Mouse (Mus musculus) v-Abl transformed pro-B cells (cell line): ENCODE results near the gene Pigk.

Experiments
- in situ Hi-C, 2 experiments: fragments of 400-800 bp; cut with MboI; formaldehyde crosslinking; loops; one replicate each; pipeline ENCODE4 v1.15.1; 2025; ENCODE audit not compliant: unreplicated experiment in 2 of 2

The Pigk gene

DNA sequence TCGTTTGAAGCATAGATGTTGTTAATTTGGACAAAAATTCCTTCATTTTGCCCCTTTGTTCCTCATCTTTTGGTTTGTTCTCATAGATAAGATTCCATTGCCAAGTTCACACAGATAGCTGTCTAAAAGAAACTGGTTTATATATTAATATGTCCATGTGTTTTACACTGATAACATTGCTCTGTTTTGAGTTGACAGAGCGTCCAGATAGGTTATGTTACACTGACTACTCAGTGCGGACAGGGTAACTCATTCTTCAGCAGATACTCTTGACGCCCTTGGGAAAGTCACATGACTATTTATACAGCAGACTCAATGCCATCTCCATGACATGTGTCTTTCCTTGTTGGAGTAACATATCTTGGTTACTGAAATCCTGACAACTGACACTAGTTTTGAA, 242.9 kb downstream of the Pigk start:
- in situ Hi-C loops: loop anchor here in 1 of 2 experiments (10.0 kb wide), 1 partner anchor 172 kb away; no protein-coding TSS in a partner anchor

DNA sequence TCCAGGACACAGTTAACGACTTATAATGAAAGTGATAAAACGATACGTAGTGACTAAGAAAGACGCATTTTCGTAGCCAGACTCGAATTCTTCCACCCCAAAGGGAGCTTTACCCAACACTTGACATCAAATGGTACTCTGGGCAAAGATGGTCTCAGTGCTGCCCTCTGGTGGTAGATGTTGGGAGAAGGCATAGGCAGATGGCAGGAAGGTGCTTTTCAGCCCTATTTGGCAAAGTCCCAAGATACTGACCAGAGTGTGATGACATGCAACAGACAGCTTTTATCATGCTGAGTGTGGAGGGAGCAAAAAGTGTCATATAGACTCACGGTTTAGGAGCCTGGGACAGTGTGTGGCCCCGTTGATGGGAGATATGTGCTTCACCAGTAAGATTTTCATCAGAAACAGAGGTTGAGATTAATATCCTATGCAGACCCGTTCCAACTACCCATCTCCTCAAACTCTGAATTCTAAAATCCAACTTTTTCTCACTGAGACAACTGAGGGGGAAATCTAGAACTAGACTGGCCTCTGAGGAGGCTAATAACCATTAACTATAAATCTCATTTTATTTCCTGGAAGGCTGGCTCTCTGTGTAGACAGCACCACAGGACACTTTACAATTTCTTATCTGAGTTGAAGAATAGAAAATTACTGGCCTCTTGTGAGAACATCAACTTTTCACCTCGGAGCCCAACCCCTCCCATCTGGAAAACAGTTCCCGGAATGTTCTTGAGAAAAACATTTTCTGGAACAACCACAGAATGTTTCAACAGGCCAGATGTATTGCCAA, 244.7 kb downstream of the Pigk start:
- in situ Hi-C loops: loop anchor here in 1 of 2 experiments (10.0 kb wide), 1 partner anchor 174 kb away; no protein-coding TSS in a partner anchor

DNA sequence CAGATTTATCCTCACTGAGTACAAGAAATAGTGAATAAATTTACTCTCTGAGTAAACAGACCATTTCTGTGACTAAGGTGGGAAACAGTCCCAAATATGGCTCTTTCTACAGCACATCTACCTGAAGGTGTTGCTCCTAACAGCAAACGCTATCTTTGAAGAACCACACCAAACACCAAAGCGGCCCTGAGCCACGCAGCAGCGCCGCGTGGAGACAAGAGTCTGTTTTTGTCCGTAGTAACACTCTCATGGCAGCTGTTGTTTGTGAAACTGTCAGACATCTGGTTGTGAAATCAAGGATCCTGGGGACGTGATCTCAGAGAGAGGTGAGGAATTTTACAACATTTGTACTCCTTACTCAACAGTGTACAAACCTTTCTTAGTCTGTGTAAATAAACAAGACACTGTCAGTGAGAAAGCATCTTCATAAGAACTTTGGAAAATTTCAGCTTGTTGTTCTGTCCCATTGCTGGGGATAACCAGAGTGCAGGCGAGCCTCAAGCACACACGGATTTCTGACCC, 248.0 kb downstream of the Pigk start:
- in situ Hi-C loops: loop anchor here in 1 of 2 experiments (10.0 kb wide), 1 partner anchor 167 kb away; no protein-coding TSS in a partner anchor

DNA sequence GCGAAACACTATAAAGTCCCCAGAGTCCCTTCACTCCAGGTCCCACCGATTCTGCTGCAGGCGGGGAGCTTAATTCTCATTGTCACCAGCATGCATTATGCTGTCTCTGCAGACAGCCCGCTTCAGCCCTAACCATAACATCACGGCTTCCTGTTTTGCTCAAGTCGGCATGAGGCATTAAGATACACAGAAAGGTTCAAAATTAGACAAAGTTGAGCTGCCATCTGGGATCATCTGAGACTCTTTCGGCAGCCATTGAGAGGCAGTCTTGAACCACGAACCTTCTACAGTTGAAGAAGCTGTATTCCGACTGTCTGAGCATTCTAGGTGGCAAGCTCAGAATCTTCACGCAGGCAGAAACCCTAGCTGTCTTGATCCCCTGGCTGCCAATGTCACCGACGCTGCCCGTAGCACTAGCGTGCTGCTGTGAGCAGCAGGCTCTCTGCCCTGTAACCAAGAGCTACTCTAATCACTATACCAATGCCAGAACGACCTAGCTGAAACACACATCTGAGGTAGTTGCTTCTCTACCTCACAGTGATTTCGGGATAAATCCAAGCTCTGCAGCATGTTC, 256.0 kb downstream of the Pigk start:
- in situ Hi-C loops: loop anchor here in 1 of 2 experiments (10.0 kb wide), 1 partner anchor 175 kb away; no protein-coding TSS in a partner anchor

DNA sequence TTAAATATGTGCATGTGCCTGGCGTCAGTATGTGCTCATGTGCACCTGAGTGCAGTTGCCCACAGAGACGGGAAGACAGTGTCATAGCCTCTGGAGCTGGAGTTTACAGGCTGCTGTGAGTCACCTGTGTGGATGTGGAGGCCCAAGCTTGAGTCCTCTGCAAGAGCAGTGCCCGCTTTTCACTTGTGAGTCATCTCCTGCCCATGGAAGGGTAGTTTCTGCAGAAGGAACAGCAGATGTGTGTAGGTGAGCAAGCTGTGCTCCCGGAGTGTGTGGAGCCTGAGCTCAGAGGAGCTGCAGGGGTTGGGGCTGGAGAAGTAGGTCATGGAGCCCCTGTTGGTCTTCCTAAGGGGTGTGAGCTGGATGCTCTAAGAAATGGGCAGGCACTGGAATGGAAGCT, 257.5 kb downstream of the Pigk start:
- in situ Hi-C loops: no loop called here

DNA sequence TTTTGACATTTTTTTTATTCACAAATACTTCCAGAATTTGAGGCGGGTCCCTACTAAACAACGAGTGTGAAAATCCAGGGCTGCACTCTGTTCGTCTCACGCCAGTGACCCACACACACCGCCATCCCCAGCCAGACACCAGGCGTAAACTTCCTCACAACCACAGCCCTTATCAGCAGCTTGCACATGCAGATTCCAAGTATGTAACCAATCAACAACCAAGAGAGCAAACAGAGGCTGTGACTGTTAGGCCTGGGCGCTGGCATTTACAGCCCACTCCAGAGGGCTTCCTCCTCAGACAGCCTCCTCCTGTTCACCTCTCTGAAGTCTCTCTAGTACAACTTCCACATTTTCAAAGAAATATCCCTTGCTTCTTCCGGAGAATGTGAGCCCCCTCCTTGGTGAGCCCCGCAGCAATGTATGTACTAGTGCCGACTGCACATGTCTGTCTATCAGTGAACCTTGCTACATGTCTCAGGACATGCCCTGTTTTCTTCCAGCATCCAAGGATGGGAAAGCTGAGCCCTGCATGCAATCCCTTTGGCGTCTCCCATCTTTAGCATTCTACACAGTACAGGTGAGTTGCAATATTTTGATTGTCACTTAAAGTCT, 265.7 kb downstream of the Pigk start:
- in situ Hi-C loops: no loop called here

DNA sequence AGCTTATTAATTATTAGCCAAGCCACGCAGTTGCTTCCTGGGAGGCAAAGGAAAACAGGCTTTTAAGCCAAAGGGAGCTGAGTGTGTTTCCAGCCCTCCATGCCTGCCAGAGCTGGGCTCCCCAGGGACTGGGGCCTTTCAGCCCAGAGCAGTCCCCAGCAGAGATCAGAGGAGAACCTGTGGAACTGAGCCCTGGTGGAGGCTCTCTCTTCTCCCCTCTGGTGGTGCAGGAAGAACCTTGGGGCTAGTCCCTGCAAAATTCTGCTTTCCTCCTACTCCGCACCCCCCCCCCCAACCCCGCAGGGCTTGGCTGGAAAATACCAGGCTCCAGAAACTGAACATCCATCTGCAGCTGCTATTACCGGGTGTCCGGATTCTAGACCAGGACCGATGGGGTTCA, 266.5 kb downstream of the Pigk start:
- in situ Hi-C loops: no loop called here

DNA sequence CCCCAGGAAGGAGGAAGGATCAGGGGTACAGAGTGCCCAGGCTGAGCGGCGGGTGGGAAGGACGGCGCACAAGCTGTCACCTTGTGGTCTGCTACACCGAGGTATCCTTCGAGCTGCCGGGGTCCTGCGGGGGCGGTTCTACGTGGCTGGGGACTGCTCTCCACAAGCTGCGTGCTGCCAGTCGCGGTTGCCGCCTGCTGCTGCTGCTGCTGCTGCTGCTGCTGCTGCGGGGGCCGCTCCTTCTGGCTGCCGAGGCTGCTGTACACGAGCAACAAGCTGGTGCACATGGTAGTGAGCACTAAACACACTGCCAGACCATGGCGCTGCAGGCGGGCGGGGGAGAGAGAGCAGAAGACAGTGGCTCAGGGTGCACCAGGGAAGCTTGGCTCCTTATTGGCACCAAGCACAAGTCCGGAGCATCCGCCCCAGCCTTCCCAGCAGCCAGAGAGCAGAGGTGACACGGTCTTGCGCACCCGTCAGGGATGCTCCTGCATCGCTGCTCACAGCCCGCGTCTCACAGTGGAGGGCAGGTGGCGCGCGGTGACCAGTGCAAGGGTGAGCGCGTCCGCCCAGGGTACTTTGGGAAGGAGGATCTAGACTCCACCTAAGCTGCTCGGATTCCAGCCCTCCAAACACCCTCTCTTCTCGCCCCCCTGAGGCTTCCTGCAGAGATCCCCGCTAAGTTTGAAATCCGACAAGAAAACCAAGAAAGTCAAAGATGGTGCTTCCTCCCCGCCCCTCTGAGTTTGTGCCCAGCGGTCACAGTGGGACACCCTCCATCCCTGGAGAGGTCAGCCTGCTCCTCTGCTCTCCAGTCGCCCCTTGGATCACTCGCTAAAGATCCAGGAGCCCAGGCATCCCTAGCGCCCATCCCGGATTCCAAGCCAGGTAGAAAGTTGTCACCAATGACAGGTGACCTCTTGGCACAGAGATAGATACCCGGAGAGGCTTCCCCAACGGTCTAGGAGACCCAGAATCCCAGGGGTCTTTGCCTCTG, 267.4 kb downstream of the Pigk start:
- in situ Hi-C loops: no loop called here

DNA sequence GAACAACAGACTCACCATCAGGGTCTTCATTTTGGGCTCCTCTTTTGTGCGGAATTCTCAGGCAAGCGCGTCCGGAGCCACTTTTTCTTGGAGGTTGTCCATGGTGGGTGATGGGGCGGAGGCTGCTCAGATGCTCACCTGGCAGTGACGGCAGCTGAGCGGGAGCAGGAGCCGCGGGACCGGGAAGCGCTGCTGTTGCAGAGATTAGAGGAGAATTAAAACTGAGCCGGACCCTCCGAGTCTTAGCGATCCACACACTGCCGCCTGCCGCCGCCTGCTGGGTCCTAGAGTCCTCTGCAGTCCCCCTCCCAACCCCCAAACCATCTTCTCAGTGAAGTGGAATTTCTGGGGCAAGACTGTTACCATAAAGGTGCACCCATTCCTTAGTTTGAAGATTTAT, 268.1 kb downstream of the Pigk start, which contains the start of gene St6galnac5:
TSS of gene St6galnac5 (minus strand) at position 259 of the 400 bp plus-strand sequence.
- in situ Hi-C loops: no loop called here

DNA sequence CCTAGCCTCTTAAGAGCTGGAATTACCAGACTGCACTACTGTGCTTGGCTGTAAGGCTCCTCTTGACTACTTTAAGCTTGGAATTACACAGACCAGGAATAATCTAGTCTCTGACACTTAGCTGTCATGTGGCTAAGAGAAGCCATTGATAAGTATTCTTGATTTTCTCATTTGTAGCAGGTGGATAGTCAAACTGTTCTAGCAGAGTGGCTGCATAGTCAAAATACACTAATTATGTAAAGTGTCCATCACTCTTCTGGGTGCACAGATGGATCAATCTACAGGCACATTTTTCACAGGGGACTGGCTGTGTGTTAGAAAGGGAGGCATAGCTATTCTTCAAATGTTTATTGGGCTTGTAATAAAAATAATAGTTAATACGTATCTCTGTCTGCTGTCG, 276.9 kb downstream of the Pigk start:
- in situ Hi-C loops: no loop called here

DNA sequence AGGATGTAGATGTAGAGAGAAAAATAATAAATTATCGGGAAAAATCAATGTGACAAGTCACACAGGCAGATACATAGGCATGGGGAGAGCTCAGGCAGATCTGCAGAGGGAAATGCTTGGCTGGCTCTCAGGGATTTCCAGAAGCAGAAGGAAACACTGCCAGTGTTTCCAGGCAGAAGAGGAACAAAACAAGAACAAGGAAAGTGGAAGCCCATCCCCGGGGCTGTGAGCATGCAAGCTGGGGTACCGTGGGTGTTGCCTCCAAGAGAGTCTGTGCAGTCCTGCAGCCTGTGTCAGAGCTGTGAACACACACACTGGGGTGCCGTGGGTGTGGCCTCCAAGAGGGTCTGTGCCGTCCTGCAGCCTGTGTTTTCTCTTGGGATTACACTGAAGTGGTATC, 279.7 kb downstream of the Pigk start:
- in situ Hi-C loops: no loop called here

DNA sequence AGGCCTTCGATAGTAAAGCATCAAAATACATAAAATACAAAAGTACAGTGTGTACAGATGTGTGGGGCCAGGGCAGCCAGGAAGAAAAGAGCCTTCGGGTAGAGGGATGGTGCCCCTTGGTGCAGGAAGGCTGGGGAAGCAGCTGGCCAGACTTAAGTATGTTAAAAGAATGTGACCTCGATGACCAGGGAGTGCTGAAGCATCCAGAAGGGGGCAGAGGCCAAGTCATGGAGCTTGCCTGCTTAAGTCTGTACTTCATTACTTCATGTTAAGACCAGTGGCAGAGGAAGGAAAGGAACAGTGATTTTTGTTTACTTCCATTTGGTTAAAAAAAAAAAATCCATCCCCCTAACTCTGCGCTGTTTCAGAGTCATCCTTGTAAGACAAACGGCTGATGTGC, 284.2 kb downstream of the Pigk start:
- in situ Hi-C loops: no loop called here

DNA sequence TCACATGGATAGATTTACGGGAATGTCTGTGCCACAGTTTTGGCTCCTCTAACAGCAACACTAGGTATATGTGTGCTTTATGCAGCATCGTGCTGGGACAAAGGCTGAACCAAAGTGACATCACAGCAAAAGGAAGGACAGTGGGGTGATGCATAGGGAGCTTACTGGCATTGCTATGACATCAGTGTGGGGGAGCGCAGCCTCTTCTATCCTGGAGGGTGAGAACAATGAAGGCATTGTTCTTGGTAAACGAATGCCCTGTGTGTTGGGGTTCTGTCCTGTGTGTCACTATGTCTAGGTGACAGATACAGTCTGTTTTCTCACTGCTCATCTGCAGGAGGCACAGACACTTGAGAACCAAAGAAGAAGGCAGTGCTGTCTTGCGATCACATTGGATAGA, 285.0 kb downstream of the Pigk start:
- in situ Hi-C loops: no loop called here

DNA sequence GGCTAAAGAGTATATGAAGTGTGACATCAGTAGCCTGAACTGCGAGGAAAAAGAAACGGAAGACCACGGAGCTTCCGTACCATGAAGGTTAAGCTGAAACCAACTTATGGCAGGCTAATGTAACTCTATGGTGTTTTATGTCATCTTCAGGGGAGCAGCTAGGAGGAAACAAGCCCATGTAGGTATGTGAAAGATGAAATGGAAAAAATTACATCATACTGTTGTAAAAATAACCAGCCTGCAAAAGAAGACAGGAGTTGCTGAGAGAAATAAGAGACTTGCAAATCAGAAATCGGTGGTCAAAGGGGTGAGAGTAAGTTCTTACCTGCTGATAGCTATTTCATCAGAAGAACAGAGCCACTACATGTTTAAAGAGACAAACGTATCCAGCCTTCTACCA, 293.0 kb downstream of the Pigk start:
- in situ Hi-C loops: no loop called here

DNA sequence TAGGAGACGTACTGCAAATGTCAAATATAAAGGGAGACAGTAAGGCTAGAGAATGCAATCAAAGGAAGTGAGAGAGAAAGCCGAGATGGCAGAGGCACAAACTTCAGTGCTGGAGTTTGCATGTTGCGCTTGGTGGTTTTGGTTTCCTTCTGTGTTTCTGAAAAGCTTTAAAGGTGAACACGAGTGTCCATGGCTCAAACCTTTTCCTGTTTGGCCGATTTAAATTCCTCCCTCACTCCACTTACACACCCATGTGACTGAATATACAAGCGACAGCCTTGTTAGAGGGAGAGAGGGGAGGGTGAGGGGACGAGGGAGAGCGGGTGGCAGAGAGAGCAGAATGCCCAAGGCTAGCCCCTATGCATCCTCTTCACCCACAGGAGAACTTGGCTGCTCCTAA, 302.5 kb downstream of the Pigk start:
- in situ Hi-C loops: no loop called here

DNA sequence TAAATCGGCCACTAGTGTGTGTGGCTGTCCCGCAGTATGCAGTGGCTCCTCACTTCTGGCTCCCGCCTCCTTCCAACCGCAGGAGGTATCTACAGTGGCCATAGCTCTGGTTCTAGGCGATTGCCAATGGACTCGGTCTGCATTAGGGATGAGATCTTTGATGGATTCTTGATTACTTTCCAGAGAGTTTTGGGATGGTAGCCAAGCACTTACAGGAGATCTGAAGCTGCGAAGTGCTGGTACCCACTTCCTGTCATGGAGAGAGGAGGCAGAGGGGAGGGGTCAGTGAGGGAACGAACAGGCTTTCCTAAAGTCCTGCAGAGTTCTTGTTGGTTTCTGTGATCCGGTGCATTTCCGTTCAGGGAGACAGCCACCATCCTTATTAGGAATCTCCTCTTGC, 304.2 kb downstream of the Pigk start:
- in situ Hi-C loops: no loop called here

DNA sequence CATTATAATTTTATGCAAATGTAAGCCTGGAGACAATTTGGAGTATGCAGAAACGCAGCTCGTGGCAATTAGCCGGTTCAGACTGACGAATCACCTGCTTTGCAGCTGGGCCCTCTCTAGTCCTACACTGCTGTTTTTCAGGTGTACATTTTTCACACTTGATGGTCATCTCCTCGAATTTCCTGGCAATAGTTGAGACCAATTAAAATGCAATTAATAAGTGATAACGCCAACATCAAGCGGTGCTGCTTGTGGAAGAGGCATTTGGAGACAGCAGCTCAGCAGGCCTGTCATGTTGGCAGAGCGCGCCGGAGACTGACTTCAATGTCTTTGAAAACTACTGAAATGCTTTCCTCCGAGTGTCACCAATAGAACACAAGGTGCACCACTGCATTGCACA, 310.1 kb downstream of the Pigk start:
- in situ Hi-C loops: no loop called here
